Mouse (Mus musculus) limb, embryonic 12.5 days (tissue): ENCODE results near the gene Fgfr2. TPM values are rescaled to one million over a fixed set of nuclear protein-coding genes. Genes with fewer than 3 reads are reported as not detected.
"Not testable (repeated sequence)": the region's sequence is repeated elsewhere in the genome, so short reads cannot be mapped to it uniquely, and the experiment has no call there.

Experiments
- ATAC-seq: fragments of 200-750 bp; cut with Nextera tagmentation; 2 replicates; pipeline ENCODE4 v1.8.0; 2017; ENCODE audit warnings: low read depth, moderate TSS enrichment; ENCODE audit not compliant: insufficient number of reproducible peaks, insufficient read depth, low FRiP score, low TSS enrichment
- H3K27ac ChIP-seq: fragments of 300-500 bp; sonication (generic); 2 replicates; pipeline ENCODE4 v1.5.1; 2016; ENCODE audit warnings: mild to moderate bottlenecking, moderate library complexity
- H3K27me3 ChIP-seq: fragments of 300-500 bp; sonication (generic); 2 replicates; pipeline ENCODE4 v1.6.1; 2016; ENCODE audit warnings: mild to moderate bottlenecking, moderate library complexity
- H3K36me3 ChIP-seq: fragments of 300-500 bp; sonication (generic); 2 replicates; pipeline ENCODE4 v1.6.1; 2016; ENCODE audit warnings: mild to moderate bottlenecking, moderate library complexity
- H3K4me1 ChIP-seq: fragments of 300-500 bp; sonication (generic); replicated peaks from 2 replicates; pipeline ENCODE4 v1.6.1; 2016
- H3K4me2 ChIP-seq: fragments of 300-500 bp; sonication (generic); 2 replicates; pipeline ENCODE4 v1.6.1; 2016; ENCODE audit warnings: mild to moderate bottlenecking, moderate library complexity
- H3K4me3 ChIP-seq: fragments of 300-500 bp; sonication (generic); replicated peaks from 2 replicates; pipeline ENCODE4 v1.5.1; 2016; ENCODE audit warnings: mild to moderate bottlenecking
- H3K9ac ChIP-seq: fragments of 300-500 bp; sonication (generic); replicated peaks from 2 replicates; pipeline ENCODE4 v1.6.1; 2016; ENCODE audit warnings: mild to moderate bottlenecking, moderate library complexity
- H3K9me3 ChIP-seq: fragments of 300-500 bp; sonication (generic); 2 replicates; pipeline ENCODE4 v1.6.1; 2016; ENCODE audit warnings: mild to moderate bottlenecking, moderate library complexity
- WGBS: fragments of 180-500 bp; shearing (Covaris S2); methylation state at CpG from one replicate; pipeline ENCODE4 v1.1.7; 2016; 5-methylcytosine and 5-hydroxymethylcytosine counted together
- polyA plus RNA-seq: library from polyadenylated mRNA; unstranded; fragments of >200 nt; fragmentation: Nextera tagmentation; extraction: Ambion mirVana; gene quantifications from 2 replicates; pipeline ENCODE4 v1.2.1, GENCODE M21; 2016

The Fgfr2 gene
- polyA plus RNA-seq, 1 experiment from 2014 or later: 112 TPM

- Histone ChIP-seq H3K27me3 (no peaks in the 10 kb centered on the region), H3K9me3 (no peaks in the 10 kb centered on the region), H3K27ac (no peak overlapping the region), H3K9ac (no peak overlapping the region), H3K4me2 (no peak overlapping the region), H3K4me3 (no peak overlapping the region), H3K4me1 (peaks cover 31% of the 10 kb centered on the region), H3K36me3 (no peaks in the 10 kb centered on the region)
- WGBS: 19% methylated on average over 8 of the region's 8 CpGs
- ATAC-seq: no peak
These were observed 457.3 kb downstream of the Fgfr2 start for GRCm38 (mm10) chr7:132665664-132666382.

- no peak overlapping the region for H3K4me3 ChIP-seq
- H3K27ac ChIP-seq: no peak overlapping the region
- ATAC-seq: 0 out of 2 replicates have a peak, but pooled peaks have one; percentile 53
- H3K9ac ChIP-seq: no peak overlapping the region
- WGBS: 57% methylated on average over 6 of the region's 6 CpGs
- H3K4me1 ChIP-seq: peaks cover 41% of the 10 kb centered on the region
- no peak overlapping the region for H3K4me2 ChIP-seq
- no peaks in the 10 kb centered on the region for H3K36me3 ChIP-seq
- H3K9me3 ChIP-seq: no peaks in the 10 kb centered on the region
- no peaks in the 10 kb centered on the region for H3K27me3 ChIP-seq
These were observed 458.3 kb downstream of the Fgfr2 start for GRCm38 (mm10) chr7:132664815-132665214.

- H3K27ac ChIP-seq, H3K27me3 ChIP-seq, H3K36me3 ChIP-seq, H3K9ac ChIP-seq, H3K9me3 ChIP-seq, H3K4me3 ChIP-seq, ATAC-seq, H3K4me2 ChIP-seq: not testable (repeated sequence)
- 66% methylated on average over 6 of the region's 6 CpGs for WGBS
- H3K4me1 ChIP-seq: peaks cover 60% of the 10 kb centered on the region
These were observed 460.3 kb downstream of the Fgfr2 start for GRCm38 (mm10) chr7:132662831-132663230.

GRCm38 (mm10) chr7:132659633-132660032 is 463.5 kb downstream of the Fgfr2 start:
- Histone ChIP-seq H3K9ac (no peak overlapping the region), H3K4me2 (no peak overlapping the region), H3K4me3 (no peak overlapping the region), H3K9me3 (no peaks in the 10 kb centered on the region), H3K4me1 (peaks cover 59% of the 10 kb centered on the region), H3K36me3 (no peaks in the 10 kb centered on the region), H3K27me3 (no peaks in the 10 kb centered on the region), H3K27ac (no peak overlapping the region)
- ATAC-seq: no peak
- 68% methylated on average over 7 of the region's 7 CpGs for WGBS

GRCm38 (mm10) chr7:132658688-132659087 is 464.5 kb downstream of the Fgfr2 start:
- no peak overlapping the region for H3K4me3 ChIP-seq
- H3K4me2 ChIP-seq: no peak overlapping the region
- H3K9me3 ChIP-seq: no peaks in the 10 kb centered on the region
- H3K4me1 ChIP-seq: peaks cover 59% of the 10 kb centered on the region
- no peak overlapping the region for H3K9ac ChIP-seq
- H3K36me3 ChIP-seq: no peaks in the 10 kb centered on the region
- no peaks in the 10 kb centered on the region for H3K27me3 ChIP-seq
- no peak overlapping the region for H3K27ac ChIP-seq
- ATAC-seq: no peak
- WGBS: 88% methylated on average over 5 of the region's 5 CpGs

GRCm38 (mm10) chr7:132658058-132658450 is 465.1 kb downstream of the Fgfr2 start:
- Histone ChIP-seq H3K4me2 (peak overlapping the region; percentile 13; the same call in 1 of the 2 replicates), H3K4me3 (no peak overlapping the region), H3K27me3 (no peaks in the 10 kb centered on the region), H3K27ac (0 out of 2 replicates have a peak overlapping the region, but pooled peaks have one; percentile 36), H3K9ac (no peak overlapping the region), H3K36me3 (no peaks in the 10 kb centered on the region), H3K9me3 (no peaks in the 10 kb centered on the region), H3K4me1 (peaks cover 55% of the 10 kb centered on the region)
- ATAC-seq: no peak
- 10% methylated on average over 9 of the region's 9 CpGs for WGBS

GRCm38 (mm10) chr7:132657371-132658057 is 465.6 kb downstream of the Fgfr2 start:
- Histone ChIP-seq H3K4me3 (no peak overlapping the region), H3K36me3 (no peaks in the 10 kb centered on the region), H3K9ac (no peak overlapping the region), H3K4me1 (peaks cover 52% of the 10 kb centered on the region), H3K27me3 (no peaks in the 10 kb centered on the region), H3K4me2 (no peak overlapping the region; the same call in 1 of the 2 replicates), H3K9me3 (no peaks in the 10 kb centered on the region), H3K27ac (peak overlapping the region; percentile 36; the same call in 1 of the 2 replicates)
- no peak for ATAC-seq
- 39% methylated on average over 14 of the region's 14 CpGs for WGBS

GRCm38 (mm10) chr7:132656548-132656947 is 466.6 kb downstream of the Fgfr2 start:
- H3K27me3 ChIP-seq: no peaks in the 10 kb centered on the region
- peak overlapping the region; percentile 57 for H3K27ac ChIP-seq
- H3K9ac ChIP-seq: no peak overlapping the region
- no peak overlapping the region for H3K4me3 ChIP-seq
- 4% methylated on average over 3 of the region's 3 CpGs for WGBS
- no peaks in the 10 kb centered on the region for H3K36me3 ChIP-seq
- ATAC-seq: peak; percentile 50; the same call in 1 of the 2 replicates
- no peak overlapping the region for H3K4me2 ChIP-seq
- H3K9me3 ChIP-seq: no peaks in the 10 kb centered on the region
- H3K4me1 ChIP-seq: peaks cover 52% of the 10 kb centered on the region

GRCm38 (mm10) chr7:132656075-132656474 is 467.1 kb downstream of the Fgfr2 start:
- ATAC-seq: no peak
- H3K27me3 ChIP-seq: no peaks in the 10 kb centered on the region
- no peaks in the 10 kb centered on the region for H3K9me3 ChIP-seq
- no peak overlapping the region for H3K9ac ChIP-seq
- H3K4me2 ChIP-seq: no peak overlapping the region
- peak overlapping the region; percentile 57 for H3K27ac ChIP-seq
- WGBS: 21% methylated on average over 9 of the region's 9 CpGs
- H3K4me1 ChIP-seq: peaks cover 49% of the 10 kb centered on the region
- no peaks in the 10 kb centered on the region for H3K36me3 ChIP-seq
- H3K4me3 ChIP-seq: no peak overlapping the region

- Histone ChIP-seq H3K9ac (no peak overlapping the region), H3K4me2 (no peak overlapping the region), H3K4me1 (peaks cover 41% of the 10 kb centered on the region), H3K9me3 (no peaks in the 10 kb centered on the region), H3K36me3 (no peaks in the 10 kb centered on the region), H3K4me3 (no peak overlapping the region), H3K27ac (no peak overlapping the region), H3K27me3 (no peaks in the 10 kb centered on the region)
- WGBS: 83% methylated on average over 3 of the region's 3 CpGs
- no peak for ATAC-seq
These were observed 468.7 kb downstream of the Fgfr2 start for GRCm38 (mm10) chr7:132654412-132654811.

GRCm38 (mm10) chr7:132646514-132646913 is 476.6 kb downstream of the Fgfr2 start:
- no peaks in the 10 kb centered on the region; the same call in 1 of the 2 replicates for H3K27me3 ChIP-seq
- no peak overlapping the region for H3K27ac ChIP-seq
- no peaks in the 10 kb centered on the region for H3K9me3 ChIP-seq
- 97% methylated on average over 1 of the region's 1 CpGs for WGBS
- no peak overlapping the region for H3K9ac ChIP-seq
- no peak overlapping the region for H3K4me3 ChIP-seq
- peaks cover 15% of the 10 kb centered on the region for H3K4me1 ChIP-seq
- ATAC-seq: no peak
- no peak overlapping the region for H3K4me2 ChIP-seq
- H3K36me3 ChIP-seq: no peaks in the 10 kb centered on the region
